Mouse (Mus musculus) forebrain, embryonic 10.5 days (tissue): ENCODE results near the gene Cacna1a. TPM values are rescaled to one million over a fixed set of nuclear protein-coding genes. Genes with fewer than 3 reads are reported as not detected.

Experiments
- DNase-seq: peaks from one replicate; pipeline ENCODE4 v3.0.0-alpha.2; 2017; ENCODE audit warnings: low spot score; ENCODE audit errors: extremely low spot score
- H3K27ac ChIP-seq: fragments of 300-500 bp; sonication (generic); 2 replicates; pipeline ENCODE4 v1.5.1; 2016; ENCODE audit warnings: mild to moderate bottlenecking
- H3K27me3 ChIP-seq: fragments of 300-500 bp; sonication (generic); 2 replicates; pipeline ENCODE4 v1.6.1; 2016; ENCODE audit warnings: mild to moderate bottlenecking; ENCODE audit not compliant: poor library complexity, severe bottlenecking
- H3K36me3 ChIP-seq: fragments of 300-500 bp; sonication (generic); replicated peaks from 2 replicates; pipeline ENCODE4 v1.6.1; 2016; ENCODE audit warnings: mild to moderate bottlenecking, moderate library complexity
- H3K4me1 ChIP-seq: fragments of 300-500 bp; sonication (generic); 2 replicates; pipeline ENCODE4 v1.6.1; 2016
- H3K4me3 ChIP-seq: fragments of 300-500 bp; sonication (generic); 2 replicates; pipeline ENCODE4 v1.5.1; 2016; ENCODE audit warnings: mild to moderate bottlenecking, moderate library complexity
- H3K9me3 ChIP-seq: fragments of 300-500 bp; sonication (generic); 2 replicates; pipeline ENCODE4 v1.6.1; 2016; ENCODE audit warnings: mild to moderate bottlenecking, moderate library complexity
- WGBS: fragments of 180-500 bp; shearing (Covaris S2); methylation state at CpG from one replicate; pipeline ENCODE4 v1.1.7; 2016; 5-methylcytosine and 5-hydroxymethylcytosine counted together
- polyA plus RNA-seq: library from polyadenylated mRNA; unstranded; fragments of >200 nt; fragmentation: Nextera tagmentation; extraction: Ambion mirVana; gene quantifications from 2 replicates; pipeline ENCODE4 v1.2.1, GENCODE M21; 2016

The Cacna1a gene
- polyA plus RNA-seq, 1 experiment from 2014 or later = 7.4 TPM

- Histone ChIP-seq H3K36me3 (no peaks in the 10 kb centered on the region), H3K4me1 (peaks cover 4% of the 10 kb centered on the region; the same call in 1 of the 2 replicates), H3K4me3 (no peak overlapping the region), H3K27me3 (no peaks in the 10 kb centered on the region), H3K27ac (no peak overlapping the region), H3K9me3 (0 out of 2 replicates have a peak, but pooled peaks cover 4% of the 10 kb centered on the region)
- no peak for DNase-seq
- 81% methylated on average over 4 of the region's 4 CpGs for WGBS
Observed at GRCm38 (mm10) chr8:84370972-84371371, 17.3 kb upstream of the Cacna1a start.

- peaks cover 4% of the 10 kb centered on the region; the same call in 1 of the 2 replicates for H3K4me1 ChIP-seq
- H3K27ac ChIP-seq = no peak overlapping the region
- H3K27me3 ChIP-seq = no peaks in the 10 kb centered on the region
- no peaks in the 10 kb centered on the region for H3K36me3 ChIP-seq
- no peak overlapping the region for H3K4me3 ChIP-seq
- DNase-seq = no peak
- H3K9me3 ChIP-seq = no peaks in the 10 kb centered on the region
- WGBS = 36% methylated on average over 5 of the region's 5 CpGs
Observed at GRCm38 (mm10) chr8:84375038-84375437, 13.2 kb upstream of the Cacna1a start.

DNA sequence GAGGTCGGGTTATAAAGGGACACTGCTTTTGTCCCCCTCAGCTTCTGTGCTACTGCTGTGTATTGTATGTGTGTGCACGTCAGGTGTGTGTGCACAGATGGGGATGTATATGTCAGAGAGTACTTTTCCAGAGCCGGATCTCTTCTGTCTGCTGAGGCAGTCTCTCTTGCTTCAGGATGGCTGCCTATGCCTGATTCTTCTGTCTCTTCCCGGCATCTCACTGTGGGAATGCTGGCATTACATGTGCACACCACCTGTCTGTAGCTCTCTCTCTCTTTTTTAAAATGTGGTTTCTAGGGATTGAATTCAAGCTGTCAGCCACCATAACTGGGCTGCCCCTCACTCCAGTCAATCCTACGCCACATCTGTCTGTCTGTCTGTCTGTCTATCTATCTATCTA lies 12.4 kb upstream of the Cacna1a start:
- DNase-seq = no peak
- Histone ChIP-seq H3K36me3 (no peaks in the 10 kb centered on the region), H3K27ac (no peak overlapping the region), H3K4me1 (peaks cover 4% of the 10 kb centered on the region; the same call in 1 of the 2 replicates), H3K9me3 (no peaks in the 10 kb centered on the region), H3K4me3 (no peak overlapping the region), H3K27me3 (no peaks in the 10 kb centered on the region)
- 80% methylated on average over 5 of the region's 5 CpGs for WGBS

DNA sequence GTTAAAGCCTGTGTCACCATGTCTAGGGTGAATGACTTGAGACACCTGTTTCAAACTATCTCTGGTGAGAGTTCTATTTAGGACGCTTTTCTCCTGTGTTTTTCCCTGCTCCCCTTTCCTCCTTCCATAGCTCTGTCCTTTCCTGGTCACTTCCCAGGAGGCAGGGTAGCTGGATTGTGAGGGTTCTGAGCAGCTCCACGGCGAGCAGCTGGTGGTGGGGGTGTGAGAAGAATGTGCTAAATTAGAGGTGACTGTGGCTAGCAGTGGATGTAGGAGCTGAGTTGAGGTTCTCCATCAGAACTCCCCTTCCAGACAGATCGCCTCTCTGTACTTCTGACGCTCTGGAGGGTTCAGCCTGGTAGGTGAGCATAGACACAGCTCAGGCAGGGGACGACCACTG lies 11.7 kb upstream of the Cacna1a start:
- no peak overlapping the region for H3K27ac ChIP-seq
- peaks cover 4% of the 10 kb centered on the region; the same call in 1 of the 2 replicates for H3K4me1 ChIP-seq
- no peak overlapping the region for H3K4me3 ChIP-seq
- no peaks in the 10 kb centered on the region for H3K9me3 ChIP-seq
- no peak for DNase-seq
- H3K27me3 ChIP-seq = no peaks in the 10 kb centered on the region
- H3K36me3 ChIP-seq = no peaks in the 10 kb centered on the region
- 83% methylated on average over 6 of the region's 6 CpGs for WGBS

- Histone ChIP-seq H3K4me1 (no peaks in the 10 kb centered on the region), H3K36me3 (no peaks in the 10 kb centered on the region), H3K27me3 (no peaks in the 10 kb centered on the region), H3K27ac (no peak overlapping the region), H3K4me3 (no peak overlapping the region), H3K9me3 (no peaks in the 10 kb centered on the region; the same call in 1 of the 2 replicates)
- 89% methylated on average over 7 of the region's 7 CpGs for WGBS
- DNase-seq = no peak
Observed at GRCm38 (mm10) chr8:84381676-84382075, 6.6 kb upstream of the Cacna1a start.

DNA sequence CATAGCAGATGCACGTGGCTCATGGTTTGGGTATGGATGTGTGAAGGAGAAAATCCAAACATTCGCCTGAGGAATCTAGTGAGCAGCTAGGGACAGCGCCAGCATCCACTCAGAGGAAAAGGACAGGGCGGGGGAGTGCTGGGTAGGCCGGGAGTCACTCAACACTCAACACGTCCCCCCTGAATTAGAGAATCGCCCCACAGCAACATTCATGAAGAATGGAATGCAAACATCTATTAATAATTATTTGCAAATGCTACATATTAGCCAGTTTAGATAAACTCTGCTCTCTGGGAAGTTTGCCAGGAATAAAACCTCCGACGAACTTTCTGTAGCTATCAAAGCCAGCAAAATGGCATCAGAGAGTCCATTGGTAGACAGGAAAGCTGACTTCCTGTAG lies 533 bp downstream of the Cacna1a start:
- Histone ChIP-seq H3K4me3 (no peak overlapping the region), H3K27ac (no peak overlapping the region), H3K4me1 (no peaks in the 10 kb centered on the region), H3K9me3 (no peaks in the 10 kb centered on the region), H3K36me3 (no peaks in the 10 kb centered on the region), H3K27me3 (no peaks in the 10 kb centered on the region)
- 87% methylated on average over 9 of the region's 9 CpGs for WGBS
- no peak for DNase-seq

DNA sequence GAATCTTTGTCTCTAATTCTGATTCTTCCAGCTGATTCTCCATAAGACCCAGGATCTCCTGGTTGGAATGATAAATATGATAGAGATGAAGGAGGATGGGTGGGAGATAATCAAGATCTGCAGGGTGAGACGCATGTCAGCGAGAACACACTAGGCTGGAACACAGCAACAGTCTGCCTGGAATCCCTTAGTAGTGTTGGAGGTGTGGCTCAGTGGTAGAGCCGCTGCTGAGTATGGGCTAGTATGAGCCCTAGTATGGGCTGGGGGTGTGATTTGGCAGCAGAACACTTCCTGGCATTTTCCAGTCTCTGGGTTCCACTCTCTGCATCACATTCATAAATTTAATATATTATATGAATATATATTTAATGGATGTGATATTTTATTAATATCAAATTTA lies 933 bp downstream of the Cacna1a start:
- H3K9me3 ChIP-seq = no peaks in the 10 kb centered on the region
- no peak overlapping the region for H3K27ac ChIP-seq
- H3K4me3 ChIP-seq = no peak overlapping the region
- DNase-seq = no peak
- 93% methylated on average over 3 of the region's 3 CpGs for WGBS
- H3K36me3 ChIP-seq = no peaks in the 10 kb centered on the region
- no peaks in the 10 kb centered on the region for H3K27me3 ChIP-seq
- H3K4me1 ChIP-seq = no peaks in the 10 kb centered on the region

DNA sequence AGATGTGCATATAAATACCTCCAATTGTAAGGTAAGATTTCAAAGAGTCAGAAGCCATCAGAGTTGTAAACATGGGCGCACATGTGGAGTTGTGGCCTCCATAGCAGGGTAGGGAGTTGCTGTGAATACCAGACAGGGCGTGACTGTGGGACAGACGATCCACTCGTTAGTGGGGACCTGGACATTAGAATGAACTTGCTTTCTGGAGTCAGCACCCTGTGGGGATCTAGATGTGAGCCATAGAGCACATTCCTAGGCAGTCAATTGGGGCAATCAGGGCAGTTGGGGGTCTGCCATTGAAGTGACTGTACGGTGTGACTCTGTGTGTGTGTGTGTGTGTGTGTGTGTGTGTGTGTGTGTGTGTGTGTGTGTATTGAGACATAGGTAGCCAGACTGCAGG lies 3.4 kb downstream of the Cacna1a start:
- WGBS = 91% methylated on average over 5 of the region's 5 CpGs
- H3K27ac ChIP-seq = no peak overlapping the region
- no peaks in the 10 kb centered on the region for H3K27me3 ChIP-seq
- H3K4me3 ChIP-seq = no peak overlapping the region
- H3K36me3 ChIP-seq = no peaks in the 10 kb centered on the region
- H3K4me1 ChIP-seq = peaks cover 4% of the 10 kb centered on the region; the same call in 1 of the 2 replicates
- no peak for DNase-seq
- H3K9me3 ChIP-seq = no peaks in the 10 kb centered on the region

- Histone ChIP-seq H3K4me3 (no peak overlapping the region), H3K36me3 (no peaks in the 10 kb centered on the region), H3K27ac (no peak overlapping the region), H3K9me3 (no peaks in the 10 kb centered on the region), H3K4me1 (peaks cover 4% of the 10 kb centered on the region; the same call in 1 of the 2 replicates), H3K27me3 (no peaks in the 10 kb centered on the region)
- 59% methylated on average over 6 of the region's 6 CpGs for WGBS
- no peak for DNase-seq
Observed at GRCm38 (mm10) chr8:84395751-84396457, 7.7 kb downstream of the Cacna1a start.

DNA sequence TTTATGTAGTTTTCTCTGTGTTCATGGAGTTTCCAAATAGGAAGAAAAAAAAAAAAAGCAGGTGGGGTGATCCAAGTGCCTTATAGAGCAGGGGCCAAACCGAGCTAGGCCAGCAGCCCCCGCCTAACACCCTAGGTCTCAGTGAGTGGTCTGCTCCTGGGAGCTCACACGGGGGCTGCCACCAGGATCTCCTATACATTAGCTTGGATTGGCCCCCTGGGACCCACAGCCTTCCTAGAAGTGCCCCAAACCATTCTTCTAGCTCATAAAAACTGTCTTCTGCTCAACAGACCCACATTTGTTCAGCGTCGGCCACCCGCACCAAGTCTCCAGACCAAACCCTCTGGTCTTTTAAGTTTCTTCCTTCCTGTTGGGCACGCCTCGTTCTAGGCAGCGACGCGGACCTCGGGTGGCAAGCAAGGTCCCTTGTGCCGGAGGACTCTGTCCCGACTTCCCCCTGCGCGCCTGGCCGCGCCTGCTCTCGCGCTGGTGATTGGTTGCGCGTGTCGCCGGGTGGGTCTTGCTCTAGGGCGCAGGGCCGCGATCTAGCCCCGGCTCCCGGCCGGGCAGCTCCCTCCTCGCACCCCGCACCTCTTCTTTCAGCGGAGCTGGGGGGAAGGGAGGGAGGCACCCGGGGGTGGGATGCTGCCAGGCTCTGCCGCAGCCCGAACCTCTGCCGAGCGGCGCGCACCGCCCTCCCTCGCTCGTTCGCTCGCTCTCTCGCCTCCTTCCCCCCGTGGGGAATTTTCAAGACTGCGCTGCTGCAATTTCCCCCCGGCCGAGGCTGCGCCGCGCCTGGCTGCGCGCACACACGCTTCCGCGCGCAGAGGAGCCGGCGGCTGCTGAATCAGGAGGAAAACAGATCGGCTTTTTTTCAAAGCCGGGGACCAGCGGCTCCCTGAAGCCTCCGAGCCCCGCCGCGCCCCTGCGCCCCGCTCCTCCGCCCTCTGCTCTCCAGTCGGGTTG lies 25.9 kb downstream of the Cacna1a start:
- DNase-seq = peak; percentile 64
- Histone ChIP-seq H3K9me3 (no peaks in the 10 kb centered on the region; the same call in 1 of the 2 replicates), H3K4me3 (peak overlapping the region; percentile 62), H3K27me3 (peaks cover 65% of the 10 kb centered on the region), H3K27ac (peak overlapping the region; percentile 89), H3K36me3 (peaks cover 3% of the 10 kb centered on the region; the same call in 1 of the 2 replicates), H3K4me1 (peaks cover 35% of the 10 kb centered on the region)
- 2% methylated on average over 72 of the region's 72 CpGs for WGBS

DNA sequence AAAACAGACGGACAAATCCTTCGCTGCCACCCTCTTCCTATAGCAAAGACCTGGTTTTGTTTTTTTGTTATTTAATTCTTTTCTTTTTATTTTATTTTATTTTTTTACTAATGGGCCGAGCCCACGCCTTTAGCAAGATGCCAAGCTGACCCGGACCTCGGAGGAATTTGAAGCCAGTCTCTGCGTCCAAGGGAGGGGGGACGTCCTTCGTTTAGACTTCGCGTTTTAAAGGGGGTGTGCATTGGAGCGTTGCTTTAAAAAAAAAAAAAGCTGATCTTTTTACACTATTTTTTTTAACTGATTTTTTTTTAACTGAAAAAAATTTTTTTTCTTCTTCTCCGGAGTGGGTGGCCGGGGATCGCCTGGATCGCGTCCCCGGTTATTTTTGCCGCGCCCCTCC lies 26.7 kb downstream of the Cacna1a start:
- peak overlapping the region; percentile 89 for H3K27ac ChIP-seq
- peak overlapping the region; percentile 62 for H3K4me3 ChIP-seq
- DNase-seq = no peak
- H3K36me3 ChIP-seq = peaks cover 10% of the 10 kb centered on the region; the same call in 1 of the 2 replicates
- H3K4me1 ChIP-seq = peaks cover 35% of the 10 kb centered on the region
- under 1% methylated on average over 20 of the region's 20 CpGs for WGBS
- H3K9me3 ChIP-seq = no peaks in the 10 kb centered on the region; the same call in 1 of the 2 replicates
- peaks cover 65% of the 10 kb centered on the region for H3K27me3 ChIP-seq

DNA sequence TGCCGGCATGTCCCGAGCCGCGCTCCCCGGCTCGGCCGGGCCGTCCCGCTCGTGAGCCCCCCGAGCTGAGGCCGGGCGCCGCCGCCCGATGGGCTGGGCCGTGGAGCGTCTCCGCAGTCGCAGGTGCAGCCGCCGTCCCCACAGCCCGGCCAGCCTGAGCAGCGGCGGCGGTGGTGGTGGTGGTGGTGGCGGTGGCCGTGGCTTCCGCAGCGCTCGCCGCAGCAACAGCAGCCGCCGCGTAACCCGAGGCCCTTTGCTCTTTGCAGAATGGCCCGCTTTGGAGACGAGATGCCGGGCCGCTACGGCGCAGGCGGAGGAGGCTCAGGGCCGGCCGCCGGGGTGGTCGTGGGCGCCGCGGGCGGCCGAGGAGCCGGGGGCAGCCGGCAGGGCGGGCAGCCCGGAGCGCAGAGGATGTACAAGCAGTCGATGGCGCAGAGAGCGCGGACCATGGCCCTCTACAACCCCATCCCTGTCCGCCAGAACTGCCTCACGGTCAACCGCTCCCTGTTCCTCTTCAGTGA lies 27.2 kb downstream of the Cacna1a start:
- Histone ChIP-seq H3K27me3 (peaks cover 65% of the 10 kb centered on the region), H3K4me1 (peaks cover 35% of the 10 kb centered on the region), H3K9me3 (no peaks in the 10 kb centered on the region; the same call in 1 of the 2 replicates), H3K27ac (peak overlapping the region; percentile 89), H3K36me3 (peaks cover 10% of the 10 kb centered on the region; the same call in 1 of the 2 replicates), H3K4me3 (peak overlapping the region; percentile 62)
- WGBS = under 1% methylated on average over 64 of the region's 64 CpGs
- DNase-seq = peak; percentile 64
